Mouse (Mus musculus) stomach, embryonic 16.5 days (tissue): ENCODE measurements at regions not wholly inside any gene's neighbourhood (a gene's known extent, or its start where the extent isn't known, plus 50 kb on each side); places are given as distances from the start of the nearest gene placed in this dataset.
"Not testable (repeated sequence)": the region's sequence is repeated elsewhere in the genome, so short reads cannot be mapped to it uniquely, and the experiment has no call there.

Source experiments
- ATAC-seq: fragments of 200-750 bp; cut with Nextera tagmentation; 2 replicates; pipeline ENCODE4 v1.8.0; 2017; ENCODE audit warnings: moderate number of reproducible peaks, moderate TSS enrichment; ENCODE audit not compliant: insufficient read depth, low FRiP score
- H3K27ac ChIP-seq: fragments of 300-500 bp; sonication (generic); 2 replicates; pipeline ENCODE4 v1.5.1; 2014; ENCODE audit warnings: low read length
- H3K27me3 ChIP-seq: fragments of 300-500 bp; sonication (generic); 2 replicates; pipeline ENCODE4 v1.6.1; 2014; ENCODE audit warnings: low read length, control low read depth, mixed read lengths; ENCODE audit not compliant: control insufficient read depth, insufficient read depth
- H3K36me3 ChIP-seq: fragments of 300-500 bp; sonication (generic); 2 replicates; pipeline ENCODE4 v1.6.1; 2014; ENCODE audit warnings: low read length; ENCODE audit not compliant: control insufficient read depth, insufficient read depth
- H3K4me1 ChIP-seq: fragments of 300-500 bp; sonication (generic); 2 replicates; pipeline ENCODE4 v1.6.1; 2014; ENCODE audit warnings: low read length, control low read depth, mixed read lengths; ENCODE audit not compliant: control insufficient read depth, insufficient read depth
- H3K4me2 ChIP-seq: fragments of 300-500 bp; sonication (generic); 2 replicates; pipeline ENCODE4 v1.6.1; 2014; ENCODE audit warnings: low read depth, low read length, mixed read lengths
- H3K4me3 ChIP-seq: fragments of 300-500 bp; sonication (generic); replicated peaks from 2 replicates; pipeline ENCODE4 v1.5.1; 2014; ENCODE audit warnings: mild to moderate bottlenecking, low read length
- H3K9ac ChIP-seq: fragments of 300-500 bp; sonication (generic); 2 replicates; pipeline ENCODE4 v1.6.1; 2014; ENCODE audit warnings: low read length
- H3K9me3 ChIP-seq: fragments of 300-500 bp; sonication (generic); replicated peaks from 2 replicates; pipeline ENCODE4 v1.6.1; 2016; ENCODE audit warnings: low read length, control low read depth; ENCODE audit not compliant: control insufficient read depth
- WGBS: fragments of 180-500 bp; shearing (Covaris S2); extraction: QIAGEN DNeasy Blood & Tissue Kit; methylation state at CpG from one replicate; pipeline ENCODE4 v1.1.7; 2014; 5-methylcytosine and 5-hydroxymethylcytosine counted together

DNA sequence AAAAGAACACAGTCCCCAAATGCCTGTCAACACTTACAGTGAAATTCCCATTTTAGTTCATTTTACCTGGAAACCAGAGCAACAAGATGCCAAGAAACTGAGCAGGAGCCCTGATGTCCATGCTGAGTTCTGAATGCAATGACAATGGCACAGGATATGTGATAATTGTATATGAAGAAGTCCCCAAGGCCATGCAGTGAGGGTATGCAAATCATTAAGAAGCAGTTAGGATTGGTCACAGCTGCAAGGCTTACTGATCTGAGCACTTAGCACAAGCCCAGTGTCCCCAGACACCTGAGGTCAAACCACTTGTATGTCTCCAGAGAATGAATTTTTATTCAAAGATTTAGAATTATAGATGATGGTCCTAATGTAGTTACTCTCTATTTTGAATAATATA, 419.0 kb upstream of the Tacstd2 start:
- not testable (repeated sequence) for H3K36me3 ChIP-seq, H3K4me2 ChIP-seq, H3K27me3 ChIP-seq, H3K4me1 ChIP-seq, H3K9ac ChIP-seq, H3K4me3 ChIP-seq, ATAC-seq, H3K27ac ChIP-seq, H3K9me3 ChIP-seq

- ATAC-seq, H3K27ac ChIP-seq, H3K9ac ChIP-seq, H3K4me2 ChIP-seq, H3K9me3 ChIP-seq, H3K27me3 ChIP-seq, H3K4me1 ChIP-seq, H3K36me3 ChIP-seq, H3K4me3 ChIP-seq: not testable (repeated sequence)
- WGBS: 27% methylated on average over 8 of the region's 8 CpGs
Measured at GRCm38 (mm10) chr6:67931499-67931898, 395.9 kb upstream of the Tacstd2 start.

DNA sequence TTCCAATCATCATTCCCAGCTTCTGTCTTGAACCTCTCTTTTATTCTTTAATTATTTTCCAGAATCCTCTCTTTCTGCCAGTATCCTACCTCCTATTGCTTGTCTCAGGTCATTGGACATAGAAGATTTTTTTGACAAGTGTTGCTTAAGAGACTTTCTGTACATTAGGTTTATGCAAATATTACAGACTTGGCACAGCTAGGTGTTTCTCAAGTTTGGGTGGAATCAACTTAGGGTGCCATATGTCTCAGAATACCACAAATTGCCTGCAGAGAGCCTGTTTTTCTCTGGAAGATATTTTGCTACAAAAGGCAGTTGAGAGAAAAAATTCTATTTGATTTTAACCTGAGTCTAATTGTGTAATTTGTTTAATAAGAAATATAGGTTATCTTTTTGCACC, 386.9 kb upstream of the Tacstd2 start:
- H3K9ac ChIP-seq: no peak overlapping the region
- H3K9me3 ChIP-seq: no peaks in the 10 kb centered on the region
- H3K4me3 ChIP-seq: no peak overlapping the region
- H3K4me1 ChIP-seq: no peaks in the 10 kb centered on the region
- no peaks in the 10 kb centered on the region for H3K36me3 ChIP-seq
- no peak overlapping the region for H3K4me2 ChIP-seq
- no peaks in the 10 kb centered on the region for H3K27me3 ChIP-seq
- H3K27ac ChIP-seq: no peak overlapping the region
- no peak for ATAC-seq

- Histone ChIP-seq H3K4me1 (no peaks in the 10 kb centered on the region), H3K27ac (no peak overlapping the region), H3K4me3 (no peak overlapping the region), H3K36me3 (no peaks in the 10 kb centered on the region), H3K9ac (no peak overlapping the region), H3K27me3 (no peaks in the 10 kb centered on the region), H3K4me2 (no peak overlapping the region), H3K9me3 (no peaks in the 10 kb centered on the region)
- 48% methylated on average over 2 of the region's 2 CpGs for WGBS
- no peak for ATAC-seq
Measured at GRCm38 (mm10) chr6:67913903-67914302, 378.3 kb upstream of the Tacstd2 start.

DNA sequence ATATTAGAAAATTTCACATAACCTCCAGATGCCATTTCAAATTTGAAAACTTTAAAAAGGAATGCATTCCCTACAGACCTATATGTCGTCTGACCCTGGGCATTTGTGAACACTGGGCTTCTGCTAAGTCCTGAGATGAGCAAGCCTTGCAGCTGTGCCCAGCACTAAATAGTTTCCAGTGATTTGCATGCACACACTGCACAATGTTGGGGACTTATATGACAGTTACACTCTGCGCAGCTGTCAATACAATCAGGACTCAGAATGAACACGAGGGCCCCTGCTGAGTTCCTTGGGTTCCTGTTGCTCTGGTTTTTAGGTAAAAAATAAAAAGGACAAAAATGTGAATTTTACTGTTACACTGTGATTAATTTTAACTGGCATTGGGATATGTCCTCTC, 377.7 kb upstream of the Tacstd2 start:
- no peaks in the 10 kb centered on the region for H3K36me3 ChIP-seq
- 81% methylated on average over 3 of the region's 3 CpGs for WGBS
- ATAC-seq: no peak
- H3K4me1 ChIP-seq: no peaks in the 10 kb centered on the region
- no peak overlapping the region for H3K4me3 ChIP-seq
- no peaks in the 10 kb centered on the region for H3K27me3 ChIP-seq
- no peaks in the 10 kb centered on the region for H3K9me3 ChIP-seq
- no peak overlapping the region for H3K27ac ChIP-seq
- no peak overlapping the region for H3K4me2 ChIP-seq
- no peak overlapping the region for H3K9ac ChIP-seq

DNA sequence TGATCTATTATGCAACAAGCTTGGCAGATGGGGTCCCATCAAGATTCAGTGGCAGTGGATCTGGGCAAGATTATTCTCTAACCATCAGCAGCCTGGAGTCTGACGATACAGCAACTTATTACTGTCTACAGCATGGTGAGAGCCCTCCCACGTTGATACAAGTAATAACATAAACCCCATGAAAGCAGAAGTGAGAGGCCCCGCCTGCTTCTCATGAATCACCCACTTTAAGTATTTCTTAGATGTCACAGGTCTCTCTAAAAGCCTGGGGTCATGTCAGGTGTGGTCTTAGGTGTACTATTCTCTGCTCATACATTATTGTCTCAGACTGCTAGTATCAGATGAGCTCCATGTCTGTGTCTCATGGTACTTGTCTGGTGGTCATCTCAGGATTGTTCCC, 360.9 kb upstream of the Tacstd2 start:
- Histone ChIP-seq H3K9ac (no peak overlapping the region), H3K4me3 (no peak overlapping the region), H3K27ac (no peak overlapping the region), H3K27me3 (no peaks in the 10 kb centered on the region), H3K9me3 (no peaks in the 10 kb centered on the region), H3K36me3 (no peaks in the 10 kb centered on the region), H3K4me1 (no peaks in the 10 kb centered on the region), H3K4me2 (no peak overlapping the region)
- WGBS: 54% methylated on average over 3 of the region's 3 CpGs
- no peak for ATAC-seq

GRCm38 (mm10) chr6:67895858-67896257, 360.3 kb upstream of the Tacstd2 start:
- 90% methylated on average over 2 of the region's 2 CpGs for WGBS
- Histone ChIP-seq H3K27ac (no peak overlapping the region), H3K4me1 (no peaks in the 10 kb centered on the region)

GRCm38 (mm10) chr6:67887586-67887985, 352.0 kb upstream of the Tacstd2 start:
- Histone ChIP-seq H3K4me3 (no peak overlapping the region), H3K36me3 (no peaks in the 10 kb centered on the region), H3K9ac (no peak overlapping the region), H3K27me3 (no peaks in the 10 kb centered on the region), H3K9me3 (no peaks in the 10 kb centered on the region), H3K27ac (no peak overlapping the region), H3K4me2 (no peak overlapping the region), H3K4me1 (no peaks in the 10 kb centered on the region)
- WGBS: 72% methylated on average over 2 of the region's 2 CpGs
- ATAC-seq: no peak

More at GRCm38 (mm10) chr6:67895858-67896257, 360.3 kb upstream of the Tacstd2 start:
- Histone ChIP-seq H3K9me3 (no peaks in the 10 kb centered on the region), H3K9ac (no peak overlapping the region), H3K4me3 (no peak overlapping the region), H3K4me2 (no peak overlapping the region), H3K36me3 (no peaks in the 10 kb centered on the region), H3K27me3 (no peaks in the 10 kb centered on the region)
- ATAC-seq: no peak

GRCm38 (mm10) chr6:67884893-67885292, 349.3 kb upstream of the Tacstd2 start:
- H3K4me2 ChIP-seq: no peak overlapping the region
- H3K4me1 ChIP-seq: no peaks in the 10 kb centered on the region
- H3K27ac ChIP-seq: no peak overlapping the region
- WGBS: 70% methylated on average over 5 of the region's 5 CpGs
- no peak overlapping the region for H3K9ac ChIP-seq
- no peaks in the 10 kb centered on the region for H3K36me3 ChIP-seq
- H3K27me3 ChIP-seq: no peaks in the 10 kb centered on the region
- no peak for ATAC-seq
- no peak overlapping the region for H3K4me3 ChIP-seq
- H3K9me3 ChIP-seq: no peaks in the 10 kb centered on the region

- ATAC-seq, H3K27me3 ChIP-seq, H3K36me3 ChIP-seq, H3K9ac ChIP-seq, H3K9me3 ChIP-seq, H3K4me1 ChIP-seq, H3K4me2 ChIP-seq, H3K27ac ChIP-seq, H3K4me3 ChIP-seq: not testable (repeated sequence)
- 82% methylated on average over 4 of the region's 5 CpGs for WGBS
Measured at GRCm38 (mm10) chr6:67881476-67881875, 345.9 kb upstream of the Tacstd2 start.
